Mouse (Mus musculus): Measurements from ENCODE around the gene Topbp1.

DNA sequence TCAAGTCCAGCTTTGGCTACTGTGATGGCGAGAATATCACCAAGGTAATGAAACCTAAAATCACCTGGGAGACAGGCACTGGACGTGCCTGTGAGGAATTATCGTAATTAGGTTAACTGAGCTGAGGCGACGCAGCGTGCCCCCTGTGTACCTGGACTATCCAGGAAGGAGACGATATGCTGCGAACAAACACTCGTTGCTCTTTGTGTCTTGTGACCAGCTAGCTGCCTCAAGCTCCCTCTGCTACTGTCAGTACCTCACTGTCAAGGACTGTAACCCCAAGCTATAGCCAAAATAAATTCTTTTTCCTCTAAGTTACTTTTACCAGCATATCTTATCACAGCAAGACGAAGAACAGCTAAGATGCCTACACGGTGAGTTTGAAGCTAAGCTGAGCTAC lies 88.2 kb downstream of the Topbp1 start:
- TF ChIP-seq POLR2A (IDR thresholded peaks at IDR 0.05; ENCODE audit: extremely low read depth, insufficient read depth, low read length), result no peak
- TF ChIP-seq CTCF (IDR thresholded peaks at IDR 0.05; ENCODE audit: low read depth, low read length), result no peak

Measured in liver, adult 2 months (tissue).